In the genomic region with DNA sequence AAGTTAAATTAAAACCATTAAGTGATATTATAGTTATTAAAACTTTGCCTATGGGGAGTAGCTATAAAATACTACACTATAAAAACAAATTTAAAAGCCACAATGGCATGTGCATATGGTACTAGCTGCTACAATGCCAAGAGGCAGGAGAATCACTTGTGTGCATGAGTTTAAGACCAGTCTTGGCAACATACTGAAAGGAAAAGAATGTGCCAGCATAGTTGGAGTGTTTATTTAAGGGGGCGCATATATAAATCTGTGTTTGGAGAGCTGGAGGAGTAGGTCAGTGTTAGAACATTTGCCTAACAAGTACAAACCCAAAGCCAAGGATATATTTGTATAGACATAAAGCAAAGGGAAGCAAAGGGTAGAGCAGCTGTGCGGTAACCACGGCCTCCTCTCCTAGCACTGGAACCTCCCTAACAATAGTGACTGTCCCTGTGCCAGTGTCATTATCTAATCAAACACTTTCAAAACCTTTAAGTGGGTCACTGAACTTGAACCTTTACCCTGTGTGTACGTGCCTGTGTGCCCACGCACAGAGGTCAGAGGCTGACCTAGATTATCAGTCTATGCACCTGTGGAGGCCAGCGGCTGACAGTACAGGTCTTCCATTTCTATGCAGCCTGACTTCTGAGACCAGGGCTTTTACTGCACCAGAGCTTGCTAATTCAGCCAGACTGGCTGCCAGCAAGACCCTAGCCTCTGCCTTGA, we compare ENCODE assay signal across 12 mouse cellular contexts. TPM values are rescaled to one million over a fixed set of nuclear protein-coding genes. Genes with fewer than 3 reads are reported as not detected.
DNase-seq lines count a peak whose midpoint lies in the region; ATAC-seq and TF ChIP-seq lines count a peak whose summit lies in the region.
"Had no signal": no experiment of that assay in that cellular context is flagged by ENCODE, and none has a peak within 500 bp of the region (broad histone marks: within the 10 kb centered on the region; RNA-seq: fewer than 3 reads in every experiment).

No protein-coding gene starts in this region.

- no peak overlapping the region for H3K4me3 ChIP-seq in heart, embryonic 16.5 days (ENCODE audit: low read length)
- H3K4me3 ChIP-seq in intestine, embryonic 14.5 days (ENCODE audit: low read depth, low read length): no peak overlapping the region
- H3K4me3 ChIP-seq in intestine, postnatal 0 days (ENCODE audit: low read depth, low read length): no peak overlapping the region
- H3K4me3 ChIP-seq in forebrain, postnatal 0 days (ENCODE audit: low read depth, low read length): no peak overlapping the region
- H3K4me3 ChIP-seq: neural tube, embryonic 15.5 days had no signal

- no peak overlapping the region for H3K4me2 ChIP-seq in heart, embryonic 16.5 days (ENCODE audit: low read depth, low read length)
- no peak overlapping the region for H3K4me2 ChIP-seq in intestine, embryonic 14.5 days (ENCODE audit: low read length)
- H3K4me2 ChIP-seq in intestine, postnatal 0 days (replicated peaks; ENCODE audit: low read depth): no peak overlapping the region
- no peak overlapping the region for H3K4me2 ChIP-seq in forebrain, postnatal 0 days (ENCODE audit: low read depth)
- H3K4me2 ChIP-seq: neural tube, embryonic 15.5 days had no signal

- WGBS in heart, embryonic 16.5 days: 44% methylated on average over 6 of the region's 6 CpGs
- 58% methylated on average over 6 of the region's 6 CpGs for WGBS in intestine, embryonic 14.5 days
- 42% methylated on average over 6 of the region's 6 CpGs for WGBS in intestine, postnatal 0 days
- 82% methylated on average over 6 of the region's 6 CpGs for WGBS in forebrain, postnatal 0 days

- peak overlapping the region; percentile 73 for H3K27ac ChIP-seq in heart, embryonic 16.5 days (ENCODE audit: low read length)
- H3K27ac ChIP-seq in intestine, embryonic 14.5 days (ENCODE audit: low read depth): 0 out of 2 replicates have a peak overlapping the region, but pooled peaks have one; percentile 22
- peak overlapping the region; percentile 71 for H3K27ac ChIP-seq in intestine, postnatal 0 days (ENCODE audit: low read depth, low read length)
- H3K27ac ChIP-seq in forebrain, postnatal 0 days (ENCODE audit: low read depth, low read length): no peak overlapping the region
- H3K27ac ChIP-seq: neural tube, embryonic 15.5 days had no signal

- no peaks in the 10 kb centered on the region for H3K27me3 ChIP-seq in heart, embryonic 16.5 days (ENCODE audit: control insufficient read depth, insufficient read depth, low read length)
- H3K27me3 ChIP-seq in intestine, embryonic 14.5 days (replicated peaks; ENCODE audit: control insufficient read depth, insufficient read depth, low read length): no peaks in the 10 kb centered on the region
- no peaks in the 10 kb centered on the region for H3K27me3 ChIP-seq in intestine, postnatal 0 days (replicated peaks; ENCODE audit: control insufficient read depth, insufficient read depth, low read length)
- no peaks in the 10 kb centered on the region for H3K27me3 ChIP-seq in forebrain, postnatal 0 days (ENCODE audit: insufficient read depth, low read length)
- H3K27me3 ChIP-seq: neural tube, embryonic 15.5 days had no signal

- no peak for DNase-seq in heart, adult 18-20 months
- no peak for DNase-seq in intestine, embryonic 14.5 days (ENCODE audit: low spot score)
- peak; percentile 50 for DNase-seq in lung, postnatal 25 days (ENCODE audit: low spot score)
- no peak for DNase-seq in forebrain, postnatal 0 days
- DNase-seq in spleen, postnatal 4 days (ENCODE audit: low spot score in 2 of 2): no peak
- DNase-seq: cerebellum, adult 2 months; kidney, adult 2 months; right cerebral cortex, adult 18-20 months; thymus, postnatal 14 days had no signal

- no peak overlapping the region for H3K9ac ChIP-seq in heart, embryonic 16.5 days (ENCODE audit: low read length)
- H3K9ac ChIP-seq in intestine, embryonic 14.5 days (ENCODE audit: low read length): no peak overlapping the region
- no peak overlapping the region for H3K9ac ChIP-seq in intestine, postnatal 0 days (ENCODE audit: low read depth, low read length)
- H3K9ac ChIP-seq in forebrain, postnatal 0 days: no peak overlapping the region
- H3K9ac ChIP-seq: neural tube, embryonic 15.5 days had no signal

- no peak for TF ChIP-seq CTCF in intestine, postnatal 0 days (IDR thresholded peaks at IDR 0.05; ENCODE audit: low read depth)
- TF ChIP-seq CTCF in forebrain, postnatal 0 days (IDR thresholded peaks at IDR 0.05; ENCODE audit: low read depth): no peak

- H3K36me3 ChIP-seq in heart, embryonic 16.5 days (ENCODE audit: control insufficient read depth, insufficient read depth): peaks cover 16% of the 10 kb centered on the region
- H3K36me3 ChIP-seq in intestine, embryonic 14.5 days (ENCODE audit: control insufficient read depth, insufficient read depth, low read length): peaks cover 60% of the 10 kb centered on the region
- H3K36me3 ChIP-seq in intestine, postnatal 0 days (ENCODE audit: control insufficient read depth, insufficient read depth): peaks cover 22% of the 10 kb centered on the region; the same call in 1 of the 2 replicates
- H3K36me3 ChIP-seq in forebrain, postnatal 0 days (ENCODE audit: insufficient read depth): peaks cover 55% of the 10 kb centered on the region

- no peaks in the 10 kb centered on the region for H3K9me3 ChIP-seq in heart, embryonic 16.5 days (replicated peaks; ENCODE audit: control insufficient read depth, low read length)
- H3K9me3 ChIP-seq in intestine, embryonic 14.5 days (ENCODE audit: control insufficient read depth, low read length): no peaks in the 10 kb centered on the region
- H3K9me3 ChIP-seq in intestine, postnatal 0 days (ENCODE audit: control insufficient read depth): no peaks in the 10 kb centered on the region
- H3K9me3 ChIP-seq in forebrain, postnatal 0 days (ENCODE audit: low read length): no peaks in the 10 kb centered on the region
- H3K9me3 ChIP-seq: neural tube, embryonic 15.5 days had no signal

- ATAC-seq in heart, embryonic 16.5 days (replicated peaks; ENCODE audit: extremely low read depth, insufficient read depth, low FRiP score): 0 out of 2 replicates have a peak, but pooled peaks have one; percentile 38
- no peak for ATAC-seq in intestine, embryonic 14.5 days (replicated peaks; ENCODE audit: low FRiP score, low TSS enrichment, low read depth)
- peak; percentile 82 for ATAC-seq in intestine, postnatal 0 days
- no peak for ATAC-seq in forebrain, postnatal 0 days

- H3K4me1 ChIP-seq in heart, embryonic 16.5 days (ENCODE audit: control insufficient read depth, insufficient read depth, low read length): peaks cover 20% of the 10 kb centered on the region
- H3K4me1 ChIP-seq in intestine, embryonic 14.5 days (replicated peaks; ENCODE audit: control insufficient read depth, insufficient read depth, low read length): 0 out of 2 replicates have a peak, but pooled peaks cover 10% of the 10 kb centered on the region
- no peaks in the 10 kb centered on the region for H3K4me1 ChIP-seq in intestine, postnatal 0 days (replicated peaks; ENCODE audit: control insufficient read depth, insufficient read depth, low read length)
- H3K4me1 ChIP-seq in forebrain, postnatal 0 days (ENCODE audit: insufficient read depth): no peaks in the 10 kb centered on the region

RNA-seq across cellular contexts. Expression of gene Neu3, which starts 9.3 kb away (rescaled TPM):
- 4.7 and 5.2 TPM in 2 replicates for polyA plus RNA-seq in heart, embryonic 16.5 days (2015; fragmentation: Nextera tagmentation; extraction: Ambion mirVana)
- total RNA-seq in heart, adult 18-20 months (2021): 1 to 10 TPM; 3.6 to 3.7 TPM
- polyA plus RNA-seq in intestine, embryonic 14.5 days (2014; fragmentation: Nextera tagmentation; extraction: Ambion mirVana): 3.5 and 3.6 TPM in 2 replicates
- 2.5 TPM in 2 replicates for polyA plus RNA-seq in intestine, postnatal 0 days (2015; fragmentation: Nextera tagmentation; extraction: Ambion mirVana)
- total RNA-seq in forebrain, postnatal 0 days (2014; rRNA removed): 2.2 and 2.3 TPM in 2 replicates
- polyA plus RNA-seq in forebrain, postnatal 0 days (2015; fragmentation: Nextera tagmentation; extraction: Ambion mirVana): 0.65 and 1.5 TPM in 2 replicates

RNA-seq across cellular contexts. Expression of gene Xrra1, which starts 21.4 kb away (rescaled TPM):
- 0.12 and 0.46 TPM in 2 replicates for polyA plus RNA-seq in heart, embryonic 16.5 days (2015; fragmentation: Nextera tagmentation; extraction: Ambion mirVana)
- total RNA-seq in heart, adult 18-20 months (2021): under 1 TPM in 1 of 2 experiments, not detected in 1; 0.23 TPM
- polyA plus RNA-seq in intestine, embryonic 14.5 days (2014; fragmentation: Nextera tagmentation; extraction: Ambion mirVana): 0.27 and 0.31 TPM in 2 replicates
- polyA plus RNA-seq in intestine, postnatal 0 days (2015; fragmentation: Nextera tagmentation; extraction: Ambion mirVana): 0.17 TPM in 1 of 2 replicates, not detected in the other
- total RNA-seq in forebrain, postnatal 0 days (2014; rRNA removed): 0.62 and 2.0 TPM in 2 replicates
- polyA plus RNA-seq in forebrain, postnatal 0 days (2015; fragmentation: Nextera tagmentation; extraction: Ambion mirVana): 1.7 and 2.0 TPM in 2 replicates

RNA-seq across cellular contexts. Expression of gene Spcs2, which starts 25.7 kb away (rescaled TPM):
- polyA plus RNA-seq in heart, embryonic 16.5 days (2015; fragmentation: Nextera tagmentation; extraction: Ambion mirVana): 180 and 224 TPM in 2 replicates
- total RNA-seq in heart, adult 18-20 months (2021): 10 to 100 TPM; 62.7 to 65.6 TPM
- polyA plus RNA-seq in intestine, embryonic 14.5 days (2014; fragmentation: Nextera tagmentation; extraction: Ambion mirVana): 287 and 307 TPM in 2 replicates
- polyA plus RNA-seq in intestine, postnatal 0 days (2015; fragmentation: Nextera tagmentation; extraction: Ambion mirVana): 237 and 238 TPM in 2 replicates
- total RNA-seq in forebrain, postnatal 0 days (2014; rRNA removed): 115 and 123 TPM in 2 replicates
- polyA plus RNA-seq in forebrain, postnatal 0 days (2015; fragmentation: Nextera tagmentation; extraction: Ambion mirVana): 235 and 257 TPM in 2 replicates

Comparison
In these comparisons a context has a peak if more than half of its experiments do, and no peak if none do; other contexts are left out.
1. ATAC-seq: peak in heart, embryonic 16.5 days (single experiment) and intestine, postnatal 0 days (single experiment); none in intestine, embryonic 14.5 days (single experiment) and forebrain, postnatal 0 days (single experiment).